Mouse (Mus musculus): ENCODE results near the gene Yrdc. TPM values are rescaled to one million over a fixed set of nuclear protein-coding genes. Genes with fewer than 3 reads are reported as not detected.
A peak's percentile ranks its signal among the peaks of the same experiment; 100 is the strongest.

Yrdc gene
- polyA plus RNA-seq, 1 experiment from 2014 or later: 62.4 TPM

DNA sequence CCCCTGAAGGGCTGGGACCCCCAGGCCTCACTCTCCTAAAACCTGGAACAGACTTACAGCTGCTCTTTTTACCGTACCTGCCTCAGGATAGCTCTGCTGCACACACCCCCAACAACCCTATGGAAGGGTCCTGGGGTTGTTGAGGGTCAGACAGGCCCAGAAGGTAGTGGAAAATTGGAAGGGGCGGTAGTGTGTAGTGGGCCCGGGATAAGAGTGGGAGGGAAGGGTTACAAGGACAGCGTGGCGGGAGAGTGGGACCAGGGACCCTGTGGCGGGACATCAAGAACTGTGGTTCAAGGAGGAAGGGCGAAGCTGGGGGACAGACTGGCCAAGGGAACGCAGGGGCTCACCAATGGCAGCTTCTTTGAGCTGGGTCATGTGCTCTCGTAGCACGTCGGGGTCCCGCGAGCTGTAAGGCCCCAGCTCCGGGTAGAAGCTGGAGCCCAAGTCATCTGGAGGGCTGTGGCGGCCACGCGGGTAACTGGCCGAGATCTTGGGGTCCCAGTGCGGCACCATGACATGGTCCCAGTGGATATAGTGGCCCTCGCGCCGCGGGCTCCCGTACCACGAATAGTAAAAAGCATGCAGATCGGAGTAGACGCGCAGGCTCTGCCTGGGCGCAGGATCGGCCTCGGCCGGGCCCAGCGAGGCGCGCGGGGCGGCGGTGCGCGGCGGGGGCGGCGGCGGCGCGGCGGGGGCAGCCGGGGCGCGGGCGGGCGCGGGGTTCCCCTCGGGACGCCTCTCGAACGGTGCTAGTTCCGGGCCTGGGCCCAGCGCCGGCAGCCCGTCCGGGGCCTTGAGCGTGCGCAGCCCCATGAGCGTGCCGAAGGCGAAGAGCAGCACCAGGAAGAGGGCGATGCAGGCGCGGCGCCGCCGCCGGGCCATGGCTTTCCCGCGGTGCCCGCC is 11.1 kb downstream of the Yrdc start, which contains the start of gene Maneal:
Gene Maneal, minus strand, starts transcription at position 889 of the 906 bp plus-strand sequence.
- no peaks in the 10 kb centered on the region for H3K9me3 ChIP-seq (replicated peaks; ENCODE audit: control insufficient read depth, low read length)
- DNase-seq (ENCODE audit: low spot score): peak; percentile 40
- no peaks in the 10 kb centered on the region for H3K27me3 ChIP-seq (replicated peaks; ENCODE audit: control insufficient read depth, insufficient read depth, low read length)

DNA sequence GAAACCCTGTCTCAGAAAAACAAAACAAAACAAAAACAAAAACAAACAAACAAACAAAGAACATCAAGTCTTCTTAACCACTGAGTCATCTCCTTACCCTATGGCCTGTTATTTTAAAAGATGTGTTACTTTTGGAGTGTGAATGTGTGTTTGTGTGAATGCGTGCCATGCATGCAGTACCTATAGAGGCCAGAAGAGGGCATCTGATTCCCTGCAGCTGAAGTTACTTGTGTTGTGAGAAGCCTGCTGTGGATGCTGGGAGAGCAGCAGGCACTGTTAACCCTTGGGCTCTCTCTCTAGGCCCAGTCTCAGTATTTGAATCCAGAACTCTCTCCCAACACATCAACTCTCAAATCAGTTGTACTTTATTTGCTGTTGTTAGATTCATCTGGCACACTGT is 22.2 kb downstream of the Yrdc start:
- ATAC-seq (no peak), DNase-seq (ENCODE audit: low spot score) (no peak)
- 95% methylated on average over 1 of the region's 1 CpGs for WGBS
- H3K9me3 ChIP-seq (replicated peaks; ENCODE audit: control insufficient read depth, low read length): 0 out of 2 replicates have a peak, but pooled peaks cover 5% of the 10 kb centered on the region
- no peak overlapping the region for H3K27ac ChIP-seq (ENCODE audit: low read depth, low read length)
- no peak overlapping the region for H3K4me3 ChIP-seq (ENCODE audit: low read depth, low read length)
- H3K9ac ChIP-seq (ENCODE audit: low read length): no peak overlapping the region
- H3K27me3 ChIP-seq (replicated peaks; ENCODE audit: control insufficient read depth, insufficient read depth, low read length): no peaks in the 10 kb centered on the region
- H3K36me3 ChIP-seq (ENCODE audit: control insufficient read depth, insufficient read depth, low read length): no peaks in the 10 kb centered on the region
- H3K4me2 ChIP-seq (ENCODE audit: low read length): no peak overlapping the region
- no peaks in the 10 kb centered on the region for H3K4me1 ChIP-seq (ENCODE audit: control insufficient read depth, insufficient read depth, low read length)

More for the DNA sequence above, 11.1 kb downstream of the Yrdc start, which contains the start of gene Maneal:
- ATAC-seq: peak; percentile 32
- peak within 1 kb of the TSS; percentile 80 for H3K4me2 ChIP-seq (ENCODE audit: low read length)
- peaks cover 11% of the 10 kb centered on the region for H3K4me1 ChIP-seq (ENCODE audit: control insufficient read depth, insufficient read depth, low read length)
- peak within 1 kb of the TSS; percentile 63; the same call in 1 of the 2 replicates for H3K27ac ChIP-seq (ENCODE audit: low read depth, low read length)
- H3K9ac ChIP-seq (ENCODE audit: low read length): peak within 1 kb of the TSS; percentile 85
- peak within 1 kb of the TSS; percentile 61 for H3K4me3 ChIP-seq (ENCODE audit: low read depth, low read length)
- peaks cover 29% of the 10 kb centered on the region for H3K36me3 ChIP-seq (ENCODE audit: control insufficient read depth, insufficient read depth, low read length)
- WGBS: 3% methylated on average over 44 of the region's 77 CpGs

DNA sequence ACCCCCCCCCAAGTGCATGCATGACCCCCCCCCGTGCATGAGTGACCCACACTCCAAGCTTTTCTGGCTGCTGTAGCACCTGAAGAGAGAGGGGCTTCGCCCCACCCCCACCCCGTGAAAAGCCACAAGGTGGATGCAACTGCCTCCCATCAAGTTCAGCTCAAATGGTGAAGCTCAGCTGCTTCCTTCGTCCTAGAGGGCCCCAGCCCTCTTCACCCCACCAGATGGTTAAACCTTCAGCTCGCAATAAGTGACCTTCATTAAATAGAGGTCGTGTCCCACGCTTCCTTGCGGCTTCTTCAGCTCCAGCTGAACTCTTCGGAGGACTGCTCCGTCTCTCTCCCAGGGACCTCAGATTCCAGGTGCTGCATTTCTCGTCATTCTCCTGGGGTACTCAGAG is 30.1 kb downstream of the Yrdc start, which contains the start of gene Epha10:
Gene Epha10, plus strand, starts transcription at position 301 of the 400 bp plus-strand sequence.
- ATAC-seq: no peak
- Histone ChIP-seq H3K27ac (ENCODE audit: low read depth, low read length) (no peak within 1 kb of the TSS), H3K4me3 (ENCODE audit: low read depth, low read length) (peak within 1 kb of the TSS; percentile 42), H3K9ac (ENCODE audit: low read length) (peak within 1 kb of the TSS; percentile 43; the same call in 1 of the 2 replicates), H3K4me2 (ENCODE audit: low read length) (peak within 1 kb of the TSS; percentile 74), H3K36me3 (ENCODE audit: control insufficient read depth, insufficient read depth, low read length) (no peaks in the 10 kb centered on the region), H3K9me3 (replicated peaks; ENCODE audit: control insufficient read depth, low read length) (no peaks in the 10 kb centered on the region), H3K4me1 (ENCODE audit: control insufficient read depth, insufficient read depth, low read length) (no peaks in the 10 kb centered on the region), H3K27me3 (replicated peaks; ENCODE audit: control insufficient read depth, insufficient read depth, low read length) (peaks cover 26% of the 10 kb centered on the region)
- DNase-seq (ENCODE audit: low spot score): no peak
- 3% methylated on average over 11 of the region's 11 CpGs for WGBS

DNA sequence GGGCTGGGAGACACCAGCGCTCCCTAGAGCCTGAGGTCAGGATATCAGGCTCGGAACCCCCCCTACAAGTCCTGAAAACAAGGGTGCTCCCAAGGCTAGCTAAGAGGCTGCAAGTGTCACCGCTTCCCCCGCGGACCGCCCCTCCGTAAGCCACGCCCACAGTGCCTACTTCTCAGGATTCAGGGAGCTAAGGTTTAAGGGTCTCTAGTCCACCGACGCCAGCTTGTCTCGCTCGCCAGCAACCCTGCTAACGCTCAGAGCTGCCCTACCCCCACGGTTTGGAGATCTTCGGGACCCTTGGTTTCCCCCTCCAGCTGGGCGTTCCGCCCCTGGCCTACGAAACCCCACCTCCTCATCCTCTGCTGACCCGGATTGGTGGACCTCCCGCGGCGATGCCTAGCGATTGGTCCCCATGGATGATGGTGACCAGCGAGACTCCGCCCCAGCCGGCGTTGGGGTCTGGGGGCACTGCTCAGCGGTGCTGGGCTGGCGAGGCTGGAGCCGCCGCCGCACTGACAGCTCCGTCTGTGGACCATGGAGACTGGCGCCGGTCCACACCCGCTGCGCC is 30.9 kb downstream of the Yrdc start:
- Histone ChIP-seq H3K9me3 (replicated peaks; ENCODE audit: control insufficient read depth, low read length) (no peaks in the 10 kb centered on the region), H3K4me1 (ENCODE audit: control insufficient read depth, insufficient read depth, low read length) (no peaks in the 10 kb centered on the region), H3K27me3 (replicated peaks; ENCODE audit: control insufficient read depth, insufficient read depth, low read length) (peaks cover 26% of the 10 kb centered on the region), H3K36me3 (ENCODE audit: control insufficient read depth, insufficient read depth, low read length) (no peaks in the 10 kb centered on the region), H3K4me3 (ENCODE audit: low read depth, low read length) (peak overlapping the region; percentile 42), H3K27ac (ENCODE audit: low read depth, low read length) (no peak overlapping the region), H3K4me2 (ENCODE audit: low read length) (peak overlapping the region; percentile 74), H3K9ac (ENCODE audit: low read length) (peak overlapping the region; percentile 43; the same call in 1 of the 2 replicates)
- ATAC-seq: peak; percentile 98
- WGBS: under 1% methylated on average over 37 of the region's 37 CpGs
- DNase-seq (ENCODE audit: low spot score): peak; percentile 93

DNA sequence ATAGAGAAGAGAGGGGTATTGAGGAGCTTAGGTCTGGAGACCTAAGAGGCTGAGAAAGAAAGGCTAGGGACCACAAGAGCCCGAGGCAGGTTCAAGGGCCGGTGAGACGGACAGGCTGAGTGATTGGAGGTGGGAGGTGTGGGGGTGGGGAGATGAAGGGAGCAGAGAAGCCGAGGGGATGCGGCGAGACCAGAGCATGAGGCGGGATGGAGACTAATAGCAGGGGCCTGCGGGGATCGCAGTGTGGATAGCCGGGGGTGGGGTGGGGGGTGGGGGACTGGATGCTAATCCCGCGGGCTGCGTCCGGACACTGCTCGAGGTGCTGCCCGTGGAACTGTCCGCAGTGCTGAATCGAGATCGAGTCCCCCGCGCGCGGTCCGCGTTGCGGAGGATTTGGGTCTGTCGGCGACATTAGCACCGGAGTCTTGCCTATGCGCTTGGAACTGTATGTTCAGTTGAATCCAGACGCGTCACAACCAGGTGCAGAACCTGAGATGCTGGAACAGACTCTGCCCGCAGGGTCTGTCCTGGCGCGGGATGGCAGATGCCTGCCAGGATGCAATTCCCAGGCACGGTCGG is 31.8 kb downstream of the Yrdc start:
- Histone ChIP-seq H3K27ac (ENCODE audit: low read depth, low read length) (no peak overlapping the region), H3K9me3 (replicated peaks; ENCODE audit: control insufficient read depth, low read length) (no peaks in the 10 kb centered on the region), H3K36me3 (ENCODE audit: control insufficient read depth, insufficient read depth, low read length) (no peaks in the 10 kb centered on the region), H3K4me2 (ENCODE audit: low read length) (peak overlapping the region; percentile 74), H3K4me1 (ENCODE audit: control insufficient read depth, insufficient read depth, low read length) (no peaks in the 10 kb centered on the region), H3K9ac (ENCODE audit: low read length) (peak overlapping the region; percentile 43), H3K4me3 (ENCODE audit: low read depth, low read length) (peak overlapping the region; percentile 42), H3K27me3 (replicated peaks; ENCODE audit: control insufficient read depth, insufficient read depth, low read length) (peaks cover 26% of the 10 kb centered on the region)
- ATAC-seq (peak; percentile 7; the same call in 1 of the 2 replicates), DNase-seq (ENCODE audit: low spot score) (peak; percentile 33)
- WGBS: under 1% methylated on average over 36 of the region's 37 CpGs

DNA sequence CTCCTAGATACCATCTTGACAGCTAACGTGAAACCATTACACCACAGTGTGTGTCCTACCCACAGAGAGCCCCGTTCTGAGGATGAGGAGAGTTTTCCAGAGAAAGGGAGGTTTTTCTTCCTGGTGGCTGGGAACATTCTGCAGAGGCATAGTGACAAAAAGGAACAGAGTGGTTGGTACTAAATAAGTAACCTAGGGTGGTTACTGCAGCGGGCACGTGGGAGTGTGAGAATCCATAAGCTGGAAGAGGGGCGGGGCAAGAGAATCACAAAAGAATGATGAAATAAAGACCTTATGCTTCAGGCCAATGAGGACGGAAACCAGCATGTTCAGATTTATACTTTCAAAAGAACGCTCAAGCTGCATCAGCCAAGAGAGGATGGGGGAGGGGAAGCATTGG is 38.2 kb downstream of the Yrdc start:
- Histone ChIP-seq H3K4me1 (ENCODE audit: control insufficient read depth, insufficient read depth, low read length) (no peaks in the 10 kb centered on the region), H3K9me3 (replicated peaks; ENCODE audit: control insufficient read depth, low read length) (no peaks in the 10 kb centered on the region), H3K9ac (ENCODE audit: low read length) (no peak overlapping the region), H3K36me3 (ENCODE audit: control insufficient read depth, insufficient read depth, low read length) (no peaks in the 10 kb centered on the region), H3K4me3 (ENCODE audit: low read depth, low read length) (no peak overlapping the region), H3K27ac (ENCODE audit: low read depth, low read length) (no peak overlapping the region), H3K4me2 (ENCODE audit: low read length) (no peak overlapping the region), H3K27me3 (replicated peaks; ENCODE audit: control insufficient read depth, insufficient read depth, low read length) (peaks cover 23% of the 10 kb centered on the region)
- DNase-seq (ENCODE audit: low spot score) (no peak), ATAC-seq (no peak)
- WGBS: 62% methylated on average over 7 of the region's 7 CpGs

DNA sequence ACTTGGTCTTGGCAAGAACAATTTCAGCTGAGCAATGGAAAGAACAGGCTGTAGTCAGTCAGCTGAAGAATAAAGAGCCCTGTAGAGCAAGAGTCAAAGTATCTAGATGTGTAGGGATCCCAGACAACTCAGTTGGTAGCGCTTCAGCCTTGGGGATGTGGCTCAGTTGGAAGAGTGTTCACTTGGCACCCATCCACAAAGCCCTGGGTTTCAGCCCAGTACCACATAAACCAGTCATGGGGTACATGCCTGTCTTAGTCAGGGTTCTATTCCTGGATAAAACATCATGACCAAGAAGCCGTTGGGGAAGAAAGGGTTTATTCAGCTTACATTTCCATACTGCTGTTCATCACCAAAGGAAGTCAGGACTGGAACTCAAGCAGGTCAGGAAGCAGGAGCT is 39.5 kb downstream of the Yrdc start:
- DNase-seq (ENCODE audit: low spot score): no peak
- Histone ChIP-seq H3K9ac (ENCODE audit: low read length) (no peak overlapping the region), H3K27ac (ENCODE audit: low read depth, low read length) (no peak overlapping the region), H3K4me2 (ENCODE audit: low read length) (no peak overlapping the region), H3K4me1 (ENCODE audit: control insufficient read depth, insufficient read depth, low read length) (0 out of 2 replicates have a peak, but pooled peaks cover 1% of the 10 kb centered on the region), H3K36me3 (ENCODE audit: control insufficient read depth, insufficient read depth, low read length) (no peaks in the 10 kb centered on the region), H3K27me3 (replicated peaks; ENCODE audit: control insufficient read depth, insufficient read depth, low read length) (peaks cover 30% of the 10 kb centered on the region), H3K4me3 (ENCODE audit: low read depth, low read length) (no peak overlapping the region), H3K9me3 (replicated peaks; ENCODE audit: control insufficient read depth, low read length) (no peaks in the 10 kb centered on the region)
- WGBS: 93% methylated on average over 2 of the region's 2 CpGs
- ATAC-seq: no peak

DNA sequence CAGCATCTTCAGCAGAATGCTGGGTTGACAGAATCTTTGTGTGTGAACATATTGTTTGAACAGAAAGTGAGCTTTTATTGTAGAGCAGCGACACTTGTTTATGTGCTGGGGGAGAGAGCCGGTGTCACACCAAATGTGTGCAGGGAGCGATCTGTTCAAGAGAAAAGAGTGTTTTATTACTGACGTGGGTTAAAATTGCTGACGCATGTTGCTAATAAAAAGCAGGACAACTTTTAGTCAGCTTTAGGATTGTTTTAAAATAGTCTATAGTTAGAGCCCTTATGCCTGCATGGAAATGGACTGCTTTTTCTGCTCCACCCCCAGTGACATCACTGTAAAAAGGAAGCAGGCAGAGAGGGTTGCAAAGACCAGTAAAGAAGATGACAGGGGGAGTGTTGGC is 40.4 kb downstream of the Yrdc start:
- DNase-seq (ENCODE audit: low spot score) (no peak), ATAC-seq (no peak)
- peaks cover 39% of the 10 kb centered on the region for H3K27me3 ChIP-seq (replicated peaks; ENCODE audit: control insufficient read depth, insufficient read depth, low read length)
- H3K9me3 ChIP-seq (replicated peaks; ENCODE audit: control insufficient read depth, low read length): no peaks in the 10 kb centered on the region
- no peak overlapping the region for H3K27ac ChIP-seq (ENCODE audit: low read depth, low read length)
- H3K4me1 ChIP-seq (ENCODE audit: control insufficient read depth, insufficient read depth, low read length): 0 out of 2 replicates have a peak, but pooled peaks cover 2% of the 10 kb centered on the region
- 81% methylated on average over 5 of the region's 5 CpGs for WGBS
- no peaks in the 10 kb centered on the region for H3K36me3 ChIP-seq (ENCODE audit: control insufficient read depth, insufficient read depth, low read length)
- no peak overlapping the region for H3K4me3 ChIP-seq (ENCODE audit: low read depth, low read length)
- H3K9ac ChIP-seq (ENCODE audit: low read length): no peak overlapping the region
- no peak overlapping the region for H3K4me2 ChIP-seq (ENCODE audit: low read length)
